Mouse (Mus musculus): ENCODE data around the gene Serpina1d. TPM values are rescaled to one million over a fixed set of nuclear protein-coding genes. Genes with fewer than 3 reads are reported as not detected.

Serpina1d gene
- polyA plus RNA-seq, 1 experiment from 2014 or later: 0.43 TPM

Other genes starting within 250 kb of the Serpina1d start
- gene Ppp4r4, start 241.3 kb downstream of the Serpina1d start, polyA plus RNA-seq (2015; fragmentation: Nextera tagmentation; extraction: Ambion mirVana): 0.17 and 0.35 TPM in 2 replicates
- gene Serpina10, start 142.1 kb downstream of the Serpina1d start, polyA plus RNA-seq (2015; fragmentation: Nextera tagmentation; extraction: Ambion mirVana): 0.10 TPM in 1 of 2 replicates, not detected in the other
- gene Serpina6, start 116.4 kb downstream of the Serpina1d start, polyA plus RNA-seq (2015; fragmentation: Nextera tagmentation; extraction: Ambion mirVana): 1.2 and 1.7 TPM in 2 replicates
- not detected in 2 replicates for gene Serpina16, start 97.5 kb downstream of the Serpina1d start, polyA plus RNA-seq (2015; fragmentation: Nextera tagmentation; extraction: Ambion mirVana)
- not detected in 2 replicates for gene Serpina1f, start 78.1 kb downstream of the Serpina1d start, polyA plus RNA-seq (2015; fragmentation: Nextera tagmentation; extraction: Ambion mirVana)
- gene Serpina1b, start 56.8 kb upstream of the Serpina1d start, polyA plus RNA-seq (2015; fragmentation: Nextera tagmentation; extraction: Ambion mirVana): 1.1 and 1.4 TPM in 2 replicates
- gene Serpina1a, start 90.0 kb upstream of the Serpina1d start, polyA plus RNA-seq (2015; fragmentation: Nextera tagmentation; extraction: Ambion mirVana): 0.85 and 0.90 TPM in 2 replicates
- 0.55 TPM in 1 of 2 replicates, not detected in the other for gene Serpina1c, start 131.3 kb upstream of the Serpina1d start, polyA plus RNA-seq (2015; fragmentation: Nextera tagmentation; extraction: Ambion mirVana)
- gene Serpina1e, start 185.4 kb upstream of the Serpina1d start, polyA plus RNA-seq (2015; fragmentation: Nextera tagmentation; extraction: Ambion mirVana): 0.22 and 0.85 TPM in 2 replicates
- not detected in 2 replicates for gene Serpina11, start 216.4 kb upstream of the Serpina1d start, polyA plus RNA-seq (2015; fragmentation: Nextera tagmentation; extraction: Ambion mirVana)
- 0.22 and 0.37 TPM in 2 replicates for gene Serpina9, start 240.2 kb upstream of the Serpina1d start, polyA plus RNA-seq (2015; fragmentation: Nextera tagmentation; extraction: Ambion mirVana)